Mouse (Mus musculus) heart, embryonic 14.5 days (tissue): Measurements from ENCODE around the gene Wdtc1. TPM values are rescaled to one million over a fixed set of nuclear protein-coding genes. Genes with fewer than 3 reads are reported as not detected.

ENCODE experiments used
- ATAC-seq: fragments of 200-750 bp; cut with Nextera tagmentation; 2 replicates; pipeline ENCODE4 v1.8.0; 2017; ENCODE audit warnings: low read depth, moderate TSS enrichment; ENCODE audit not compliant: insufficient number of reproducible peaks, insufficient read depth, low FRiP score
- H3K27ac ChIP-seq, 2 experiments: fragments of 200-500 bp in 1 of 2; fragments of 300-500 bp in 1 of 2; sonication (generic) in 1 of 2; replicated peaks in 1 of 2; 2 replicates each; pipeline ENCODE4 v1.5.1; 2012 to 2014; ENCODE audit warnings: low read depth in 2 of 2, low read length in 2 of 2, control low read depth in 1 of 2, mild to moderate bottlenecking in 1 of 2, mixed read lengths in 1 of 2; ENCODE audit not compliant: control insufficient read depth in 1 of 2, insufficient read depth in 1 of 2
- H3K27me3 ChIP-seq: fragments of 300-500 bp; sonication (generic); 2 replicates; pipeline ENCODE4 v1.6.1; 2014; ENCODE audit warnings: mild to moderate bottlenecking, low read length, control low read depth; ENCODE audit not compliant: control insufficient read depth, insufficient read depth
- H3K36me3 ChIP-seq: fragments of 300-500 bp; sonication (generic); 2 replicates; pipeline ENCODE4 v1.6.1; 2014; ENCODE audit warnings: mild to moderate bottlenecking, control low read depth, low read length, mixed read lengths; ENCODE audit not compliant: control insufficient read depth, insufficient read depth
- H3K4me1 ChIP-seq, 2 experiments: fragments of 200-500 bp in 1 of 2; fragments of 300-500 bp in 1 of 2; sonication (generic) in 1 of 2; 2 replicates each; pipeline ENCODE4 v1.6.1; 2012 to 2014; ENCODE audit warnings: low read length in 2 of 2, control low read depth in 1 of 2, mixed read lengths in 1 of 2; ENCODE audit not compliant: control insufficient read depth in 2 of 2, insufficient read depth in 2 of 2
- H3K4me2 ChIP-seq: fragments of 300-500 bp; sonication (generic); 2 replicates; pipeline ENCODE4 v1.6.1; 2014; ENCODE audit warnings: mild to moderate bottlenecking, low read length
- H3K4me3 ChIP-seq, 2 experiments: fragments of 200-500 bp in 1 of 2; fragments of 300-500 bp in 1 of 2; sonication (generic) in 1 of 2; 2 replicates each; pipeline ENCODE4 v1.5.1; 2012 to 2014; ENCODE audit warnings: low read length in 2 of 2, mild to moderate bottlenecking in 2 of 2, control low read depth in 1 of 2, low read depth in 1 of 2, moderate library complexity in 1 of 2; ENCODE audit not compliant: control insufficient read depth in 1 of 2, insufficient read depth in 1 of 2
- H3K9ac ChIP-seq: fragments of 300-500 bp; sonication (generic); 2 replicates; pipeline ENCODE4 v1.6.1; 2014; ENCODE audit warnings: mild to moderate bottlenecking, low read length
- H3K9me3 ChIP-seq: fragments of 300-500 bp; sonication (generic); 2 replicates; pipeline ENCODE4 v1.6.1; 2016; ENCODE audit warnings: low read length, control low read depth; ENCODE audit not compliant: control insufficient read depth
- WGBS: fragments of 180-500 bp; shearing (Covaris S2); extraction: QIAGEN DNeasy Blood & Tissue Kit; methylation state at CpG from one replicate; pipeline ENCODE4 v1.1.7; 2014; 5-methylcytosine and 5-hydroxymethylcytosine counted together
- polyA plus RNA-seq: library from polyadenylated mRNA; unstranded; fragments of >200 nt; fragmentation: Nextera tagmentation; extraction: Ambion mirVana; gene quantifications from 2 replicates; pipeline ENCODE4 v1.2.1, GENCODE M21; 2014

The Wdtc1 gene
- polyA plus RNA-seq, 1 experiment from 2014 or later: 17.3 TPM

DNA sequence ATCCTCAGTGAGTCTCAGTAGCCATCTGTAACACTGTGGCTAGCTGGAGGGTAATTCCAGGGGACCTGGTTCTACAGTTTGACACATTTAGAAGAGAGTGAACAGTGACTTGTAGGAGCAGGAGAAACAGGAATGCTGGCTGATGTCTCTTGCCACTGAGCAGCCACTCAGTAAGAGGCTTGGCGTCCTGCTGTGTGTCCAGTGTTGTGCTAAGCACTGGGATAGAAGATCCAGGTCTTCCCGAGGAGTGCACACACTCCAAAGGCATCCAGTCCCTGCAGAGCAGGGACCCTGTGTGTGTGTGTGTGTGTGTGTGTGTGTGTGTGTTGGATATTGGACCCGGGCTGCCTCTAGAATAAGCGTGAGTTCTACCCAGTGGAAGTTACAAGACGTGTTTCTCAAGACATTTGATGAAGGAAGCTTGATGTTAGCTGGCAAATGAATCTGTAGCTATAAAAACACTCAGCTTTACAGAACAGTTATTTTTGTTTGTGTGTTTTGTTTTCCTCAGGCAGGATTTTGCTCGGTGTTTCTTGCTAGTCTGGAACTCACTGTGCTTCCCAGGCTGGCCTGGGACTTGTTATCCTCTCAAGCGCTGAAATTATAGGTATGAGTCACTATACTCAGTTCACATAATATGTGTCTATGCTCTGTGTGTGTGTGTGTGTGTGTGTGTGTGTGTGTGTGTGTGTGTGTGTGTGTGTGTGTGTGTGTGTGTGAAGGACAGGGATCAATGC is 32.9 kb upstream of the Wdtc1 start:
- no peaks in the 10 kb centered on the region for H3K27me3 ChIP-seq
- no peak overlapping the region for H3K4me3 ChIP-seq
- H3K4me2 ChIP-seq: no peak overlapping the region
- ATAC-seq: no peak
- H3K9me3 ChIP-seq: no peaks in the 10 kb centered on the region
- H3K9ac ChIP-seq: no peak overlapping the region
- H3K27ac ChIP-seq: no peak overlapping the region
- WGBS: 67% methylated on average over 7 of the region's 7 CpGs
- H3K36me3 ChIP-seq: no peaks in the 10 kb centered on the region; the same call in 1 of the 2 replicates
- H3K4me1 ChIP-seq: peaks cover 25 to 29% of the 10 kb centered on the region in 2 experiments

DNA sequence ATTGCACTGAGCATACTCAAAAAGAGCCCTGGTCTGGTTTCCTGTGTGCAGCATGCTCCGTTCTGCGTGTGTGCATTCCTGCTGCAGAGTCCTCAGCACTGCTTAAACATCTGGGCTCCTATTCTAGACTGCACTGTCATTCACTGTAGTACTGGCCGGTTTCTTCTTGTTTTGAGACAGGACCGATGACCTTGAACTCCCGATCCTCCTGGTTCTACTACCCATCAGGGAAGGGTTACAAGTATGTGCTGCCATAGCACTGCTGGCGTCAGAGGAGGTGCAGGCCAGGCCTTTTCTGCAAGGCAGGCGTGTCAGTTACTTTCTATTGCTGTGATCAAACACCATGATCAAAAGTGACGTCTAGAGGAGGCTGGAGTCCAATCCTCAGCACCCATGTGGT is 27.9 kb upstream of the Wdtc1 start:
- no peak overlapping the region for H3K4me2 ChIP-seq
- ATAC-seq: no peak
- H3K9ac ChIP-seq: no peak overlapping the region
- H3K4me1 ChIP-seq: peaks cover 28 to 43% of the 10 kb centered on the region in 2 experiments
- no peaks in the 10 kb centered on the region; the same call in 1 of the 2 replicates for H3K36me3 ChIP-seq
- peak overlapping the region in 1 of 2 experiments; percentile 5; a peak in 1 of 4 replicates for H3K27ac ChIP-seq
- no peaks in the 10 kb centered on the region for H3K27me3 ChIP-seq
- 58% methylated on average over 8 of the region's 8 CpGs for WGBS
- no peak overlapping the region for H3K4me3 ChIP-seq
- no peaks in the 10 kb centered on the region for H3K9me3 ChIP-seq

DNA sequence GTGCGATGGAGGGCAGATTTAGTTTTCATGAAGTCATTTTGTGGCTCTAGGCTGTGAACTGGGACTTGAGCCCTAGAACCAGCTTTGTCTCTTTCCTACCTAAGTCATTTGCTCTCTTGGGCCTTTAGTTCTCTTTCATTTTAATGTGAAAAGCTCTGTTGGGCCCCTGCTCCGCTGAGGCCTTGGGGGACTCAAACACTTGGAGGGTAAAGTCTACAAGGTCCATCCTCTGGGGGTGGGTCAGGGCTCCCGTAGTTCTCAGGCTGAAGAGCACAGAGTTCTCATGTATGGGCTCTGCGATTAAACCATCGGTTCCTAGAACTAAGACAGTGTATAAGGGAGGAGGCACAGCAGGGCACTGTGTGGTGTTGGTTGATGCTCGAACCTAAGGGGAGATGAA is 27.3 kb upstream of the Wdtc1 start:
- Histone ChIP-seq H3K9me3 (no peaks in the 10 kb centered on the region), H3K4me1 (peaks cover 32 to 49% of the 10 kb centered on the region in 2 experiments), H3K4me2 (no peak overlapping the region), H3K4me3 (no peak overlapping the region), H3K36me3 (no peaks in the 10 kb centered on the region; the same call in 1 of the 2 replicates), H3K27ac (no peak overlapping the region), H3K27me3 (no peaks in the 10 kb centered on the region), H3K9ac (no peak overlapping the region)
- ATAC-seq: no peak
- 83% methylated on average over 6 of the region's 6 CpGs for WGBS

- 55% methylated on average over 3 of the region's 3 CpGs for WGBS
- no peak overlapping the region for H3K4me2 ChIP-seq
Observed at GRCm38 (mm10) chr4:133379861-133380260, 26.6 kb upstream of the Wdtc1 start.

GRCm38 (mm10) chr4:133379046-133379347 is 25.7 kb upstream of the Wdtc1 start:
- H3K4me1 ChIP-seq: peaks cover 32 to 51% of the 10 kb centered on the region in 2 experiments
- WGBS: 32% methylated on average over 5 of the region's 5 CpGs

More at GRCm38 (mm10) chr4:133379861-133380260, 26.6 kb upstream of the Wdtc1 start:
- Histone ChIP-seq H3K4me3 (no peak overlapping the region), H3K27me3 (no peaks in the 10 kb centered on the region), H3K27ac (no peak overlapping the region), H3K9ac (no peak overlapping the region), H3K9me3 (no peaks in the 10 kb centered on the region), H3K4me1 (peaks cover 32 to 51% of the 10 kb centered on the region in 2 experiments), H3K36me3 (no peaks in the 10 kb centered on the region; the same call in 1 of the 2 replicates)
- no peak for ATAC-seq

DNA sequence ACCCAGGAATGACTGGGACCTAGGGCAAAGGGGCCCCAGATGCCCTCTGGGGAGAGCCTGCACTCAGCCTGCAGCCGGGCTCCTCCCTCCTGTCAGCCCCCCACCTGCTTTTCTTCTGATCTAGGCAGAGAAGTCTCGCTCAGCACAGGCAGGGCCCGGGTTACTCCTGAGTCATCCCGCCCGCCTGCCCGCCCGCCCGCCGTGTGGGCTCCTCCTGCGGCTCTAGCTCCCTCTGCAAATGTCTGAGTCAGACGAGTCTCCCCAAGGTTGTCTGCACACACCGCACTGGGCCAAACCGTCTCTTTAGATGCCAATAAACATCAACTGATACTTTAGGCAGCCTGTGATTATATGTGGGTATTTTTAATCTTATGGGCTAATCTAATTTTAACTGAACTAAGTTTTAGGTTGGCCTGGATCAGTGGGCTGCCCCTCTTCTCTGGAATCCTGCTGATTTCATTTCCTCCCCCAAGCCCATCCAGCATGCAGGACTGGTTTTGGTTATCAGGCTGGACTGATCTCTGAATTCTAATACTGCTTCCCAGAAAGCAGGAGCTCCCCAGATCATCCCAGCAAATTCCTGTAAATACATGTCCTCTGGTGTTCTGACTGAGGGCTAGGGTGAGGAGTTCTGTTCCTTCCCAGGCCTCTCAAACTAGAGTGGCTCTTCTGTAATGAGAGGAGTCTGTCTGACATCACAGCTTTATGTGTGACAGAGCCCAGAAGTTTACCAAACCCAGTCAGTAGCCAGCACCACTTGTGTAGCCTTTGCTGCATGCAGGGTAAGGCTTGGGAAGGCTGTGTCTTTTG is 25.2 kb upstream of the Wdtc1 start:
- Histone ChIP-seq H3K9me3 (no peaks in the 10 kb centered on the region), H3K4me2 (peak overlapping the region; percentile 36), H3K27me3 (no peaks in the 10 kb centered on the region), H3K9ac (peak overlapping the region; percentile 47; the same call in 1 of the 2 replicates), H3K4me1 (peaks cover 33 to 55% of the 10 kb centered on the region in 2 experiments), H3K4me3 (no peak overlapping the region), H3K27ac (peak overlapping the region; percentile 48 to 56), H3K36me3 (no peaks in the 10 kb centered on the region)
- peak; percentile 70 for ATAC-seq
- 4% methylated on average over 13 of the region's 13 CpGs for WGBS

More at GRCm38 (mm10) chr4:133379046-133379347, 25.7 kb upstream of the Wdtc1 start:
- ATAC-seq: no peak
- Histone ChIP-seq H3K4me3 (no peak overlapping the region), H3K27ac (peak overlapping the region; percentile 48 to 56), H3K27me3 (no peaks in the 10 kb centered on the region), H3K9ac (peak overlapping the region; percentile 7; the same call in 1 of the 2 replicates), H3K36me3 (no peaks in the 10 kb centered on the region), H3K4me2 (no peak overlapping the region), H3K9me3 (no peaks in the 10 kb centered on the region)

DNA sequence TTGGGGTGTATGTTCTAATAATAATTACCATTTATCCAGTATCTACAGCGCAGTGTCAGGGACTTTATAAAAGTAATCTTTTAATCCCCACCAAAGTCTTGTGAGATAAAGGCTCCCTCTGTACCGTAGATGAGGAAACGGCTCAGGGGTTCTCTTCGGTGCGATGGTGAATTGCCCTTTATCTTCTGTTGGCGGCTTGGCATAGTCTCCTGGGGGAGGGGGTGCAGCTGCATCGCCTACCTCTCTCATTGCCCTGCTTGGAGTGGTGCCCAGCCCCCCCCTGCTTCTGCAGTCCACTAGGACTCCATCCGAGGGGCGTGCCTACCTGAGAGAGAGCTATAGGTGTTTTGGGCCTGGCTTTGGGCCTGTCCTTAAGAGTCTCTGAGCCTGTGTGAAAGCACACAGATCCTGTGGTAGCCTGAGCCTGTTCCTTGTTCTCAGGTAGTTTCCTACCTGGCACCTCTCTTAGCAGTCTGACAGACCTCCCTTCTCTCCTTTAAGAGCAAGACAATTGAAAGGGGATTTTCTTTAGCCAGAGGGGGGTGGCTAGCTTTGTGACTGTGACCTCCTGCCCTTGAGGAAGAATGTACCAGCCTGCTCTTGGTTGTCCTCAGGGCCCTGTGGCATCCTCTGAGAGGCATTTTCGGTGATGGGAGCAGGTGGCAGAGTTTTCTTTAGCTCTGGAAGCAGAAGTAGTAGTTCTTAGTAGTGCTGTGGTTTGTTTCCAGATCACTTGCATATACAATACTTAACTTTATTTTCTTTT is 22.7 kb upstream of the Wdtc1 start:
- no peak overlapping the region for H3K4me2 ChIP-seq
- 43% methylated on average over 10 of the region's 10 CpGs for WGBS

More for the DNA sequence above, 22.7 kb upstream of the Wdtc1 start:
- Histone ChIP-seq H3K9ac (peak overlapping the region; percentile 38), H3K27me3 (no peaks in the 10 kb centered on the region), H3K4me1 (peaks cover 53 to 73% of the 10 kb centered on the region in 2 experiments), H3K4me3 (no peak overlapping the region), H3K9me3 (no peaks in the 10 kb centered on the region), H3K36me3 (no peaks in the 10 kb centered on the region), H3K27ac (no peak overlapping the region; a peak in 1 of 4 replicates)
- no peak for ATAC-seq
